Mouse (Mus musculus): ENCODE results near the gene Ccne1. TPM values are rescaled to one million over a fixed set of nuclear protein-coding genes. Genes with fewer than 3 reads are reported as not detected.

The Ccne1 gene
- total and polyA plus RNA-seq, 3 experiments: 43.7 to 109 (median 70.0) TPM

GRCm38 (mm10) chr7:38151706-38152312 lies 44.5 kb upstream of the Ccne1 start:
- Histone ChIP-seq H3K27me3 (replicated peaks) (no peaks in the 10 kb centered on the region), H3K4me1 (ENCODE audit: control insufficient read depth in 1 of 2, insufficient read depth in 2 of 2) (peaks cover 5 to 24% of the 10 kb centered on the region in 2 experiments; a peak in 3 of 4 replicates), H3K9me3 (replicated peaks; ENCODE audit: low read length) (peaks cover 9% of the 10 kb centered on the region), H3K79me2 (replicated peaks; ENCODE audit: control insufficient read depth, extremely low read depth, insufficient read depth, poor library complexity, severe bottlenecking) (no peaks in the 10 kb centered on the region), H3K9ac (ENCODE audit: insufficient read depth, low read depth) (no peak overlapping the region), H3K4me3 (replicated peaks in 1 of 3; ENCODE audit: low read depth in 2 of 3, low read length in 2 of 3, poor library complexity in 1 of 3) (no peak overlapping the region), H3K36me3 (replicated peaks in 1 of 2; ENCODE audit: control insufficient read depth in 1 of 2, insufficient read depth in 1 of 2, low read length in 1 of 2) (no peaks in the 10 kb centered on the region), H3K27ac (ENCODE audit: insufficient read depth, low read depth) (no peak overlapping the region), H3K4me2 (ENCODE audit: insufficient read depth, low read depth, poor library complexity, severe bottlenecking) (no peak overlapping the region)
- TF ChIP-seq SMC3 (IDR thresholded peaks at IDR 0.05; ENCODE audit: low read depth, low read length) (peak; percentile 13; the same call in 1 of the 2 replicates), JUND (conservative IDR thresholded peaks at IDR 0.05; ENCODE audit: low read depth, low read length) (no peak), CTCF (conservative IDR thresholded peaks at IDR 0.05 in 1 of 2, IDR thresholded peaks at IDR 0.05 in 1 of 2; ENCODE audit: low read depth in 2 of 2, low read length in 2 of 2) (peak in 1 of 2 experiments; percentile 25; a peak in 1 of 4 replicates), RAD21 (IDR thresholded peaks at IDR 0.05; ENCODE audit: low read depth, low read length) (no peak)
- in situ Hi-C loops (cut with MboI; ENCODE audit: low pct_ligation_motif_present, low pct_unique_long_range_greater_than_20kb, low sequenced_read_pairs): loop anchor here (10.0 kb wide), 1 partner anchor 787 kb away; no protein-coding TSS in a partner anchor
- no peak for DNase-seq (ENCODE audit: extremely low read depth)
- dilution Hi-C loops (cut with MboI; ENCODE audit: extremely low pct_ligation_motif_present, extremely low pct_unique_long_range_greater_than_20kb, low sequenced_read_pairs): no loop called here

GRCm38 (mm10) chr7:38147477-38147876 lies 40.1 kb upstream of the Ccne1 start:
- H3K4me2 ChIP-seq (ENCODE audit: insufficient read depth, low read depth, poor library complexity, severe bottlenecking): no peak overlapping the region
- no peaks in the 10 kb centered on the region for H3K79me2 ChIP-seq (replicated peaks; ENCODE audit: control insufficient read depth, extremely low read depth, insufficient read depth, poor library complexity, severe bottlenecking)
- TF ChIP-seq CTCF (conservative IDR thresholded peaks at IDR 0.05 in 1 of 2, IDR thresholded peaks at IDR 0.05 in 1 of 2; ENCODE audit: low read depth in 2 of 2, low read length in 2 of 2) (peak in 1 of 2 experiments; percentile 46; a peak in 2 of 4 replicates), MYC (IDR thresholded peaks at IDR 0.05; ENCODE audit: low read depth, low read length) (no peak), MXI1 (IDR thresholded peaks at IDR 0.05; ENCODE audit: low read depth, low read length) (no peak), USF2 (conservative IDR thresholded peaks at IDR 0.05; ENCODE audit: low read depth, low read length) (no peak)
- no peak overlapping the region for H3K9ac ChIP-seq (ENCODE audit: insufficient read depth, low read depth)
- peaks cover 2% of the 10 kb centered on the region for H3K27me3 ChIP-seq (replicated peaks)
- no peak for DNase-seq (ENCODE audit: extremely low read depth)
- in situ Hi-C loops (cut with MboI; ENCODE audit: low pct_ligation_motif_present, low pct_unique_long_range_greater_than_20kb, low sequenced_read_pairs) (no loop called here), dilution Hi-C loops (cut with MboI; ENCODE audit: extremely low pct_ligation_motif_present, extremely low pct_unique_long_range_greater_than_20kb, low sequenced_read_pairs) (no loop called here)
- peaks cover 2 to 13% of the 10 kb centered on the region in 2 experiments; a peak in 3 of 4 replicates for H3K4me1 ChIP-seq (ENCODE audit: control insufficient read depth in 1 of 2, insufficient read depth in 2 of 2)
- H3K36me3 ChIP-seq (replicated peaks in 1 of 2; ENCODE audit: control insufficient read depth in 1 of 2, insufficient read depth in 1 of 2, low read length in 1 of 2): no peaks in the 10 kb centered on the region
- H3K9me3 ChIP-seq (replicated peaks; ENCODE audit: low read length): peaks cover 7% of the 10 kb centered on the region
- H3K4me3 ChIP-seq (replicated peaks in 1 of 3; ENCODE audit: low read depth in 2 of 3, low read length in 2 of 3, poor library complexity in 1 of 3): no peak overlapping the region
- no peak overlapping the region for H3K27ac ChIP-seq (ENCODE audit: insufficient read depth, low read depth)

GRCm38 (mm10) chr7:38141747-38142545 lies 34.6 kb upstream of the Ccne1 start:
- Histone ChIP-seq H3K27me3 (replicated peaks) (peaks cover 2% of the 10 kb centered on the region), H3K79me2 (replicated peaks; ENCODE audit: control insufficient read depth, extremely low read depth, insufficient read depth, poor library complexity, severe bottlenecking) (no peaks in the 10 kb centered on the region), H3K4me3 (replicated peaks in 1 of 3; ENCODE audit: low read depth in 2 of 3, low read length in 2 of 3, poor library complexity in 1 of 3) (no peak overlapping the region), H3K9me3 (replicated peaks; ENCODE audit: low read length) (no peaks in the 10 kb centered on the region), H3K27ac (ENCODE audit: insufficient read depth, low read depth) (no peak overlapping the region), H3K4me2 (ENCODE audit: insufficient read depth, low read depth, poor library complexity, severe bottlenecking) (no peak overlapping the region), H3K4me1 (ENCODE audit: control insufficient read depth in 1 of 2, insufficient read depth in 2 of 2) (peaks cover 0 to 17% of the 10 kb centered on the region in 2 experiments; a peak in 2 of 4 replicates), H3K36me3 (replicated peaks in 1 of 2; ENCODE audit: control insufficient read depth in 1 of 2, insufficient read depth in 1 of 2, low read length in 1 of 2) (no peaks in the 10 kb centered on the region), H3K9ac (ENCODE audit: insufficient read depth, low read depth) (no peak overlapping the region)
- peak; percentile 89 for DNase-seq (ENCODE audit: extremely low read depth)
- peak; percentile 30; the same call in 1 of the 2 replicates for TF ChIP-seq NELFE (IDR thresholded peaks at IDR 0.05; ENCODE audit: low read depth, low read length)
- peak; percentile 94 to 96 for TF ChIP-seq CTCF (conservative IDR thresholded peaks at IDR 0.05 in 1 of 2, IDR thresholded peaks at IDR 0.05 in 1 of 2; ENCODE audit: low read depth in 2 of 2, low read length in 2 of 2)
- TF ChIP-seq ELF1 (IDR thresholded peaks at IDR 0.05; ENCODE audit: low read depth, low read length): peak; percentile 9; the same call in 1 of the 2 replicates
- no peak for TF ChIP-seq JUN (IDR thresholded peaks at IDR 0.05; ENCODE audit: insufficient read depth, low read depth, low read length)
- peak; percentile 82 for TF ChIP-seq RAD21 (IDR thresholded peaks at IDR 0.05; ENCODE audit: low read depth, low read length)
- TF ChIP-seq MEF2A (IDR thresholded peaks at IDR 0.05; ENCODE audit: borderline replicate concordance, low read depth, low read length): no peak
- TF ChIP-seq ZC3H11A (IDR thresholded peaks at IDR 0.05; ENCODE audit: low read depth, low read length): peak; percentile 45
- peak; percentile 91 for TF ChIP-seq SMC3 (IDR thresholded peaks at IDR 0.05; ENCODE audit: low read depth, low read length)
- in situ Hi-C loops (cut with MboI; ENCODE audit: low pct_ligation_motif_present, low pct_unique_long_range_greater_than_20kb, low sequenced_read_pairs) (no loop called here), dilution Hi-C loops (cut with MboI; ENCODE audit: extremely low pct_ligation_motif_present, extremely low pct_unique_long_range_greater_than_20kb, low sequenced_read_pairs) (no loop called here)
